Mouse (Mus musculus): ENCODE measurements around the gene Adprh. TPM values are rescaled to one million over a fixed set of nuclear protein-coding genes. Genes with fewer than 3 reads are reported as not detected.
"Not testable (repeated sequence)": the region's sequence is repeated elsewhere in the genome, so short reads cannot be mapped to it uniquely, and the experiment has no call there.

Adprh gene
- 10 to 100 TPM; 41.5 to 45.3 TPM for total RNA-seq (2021)
- long read RNA-seq, experiment 1, transcript Adprh-201 (4 exons, 2,966 nt) = major isoform, 156 of 175 reads
- long read RNA-seq, experiment 1, partial matches to known transcripts = 8 of 175 reads
- long read RNA-seq, experiment 1, other reads (novel, unspliced or antisense) = 11 of 175 reads
- long read RNA-seq, experiment 2, transcript Adprh-201 (4 exons, 2,966 nt) = major isoform, 127 of 142 reads
- long read RNA-seq, experiment 2, partial matches to known transcripts = 7 of 142 reads
- long read RNA-seq, experiment 2, other reads (novel, unspliced or antisense) = 8 of 142 reads

DNA sequence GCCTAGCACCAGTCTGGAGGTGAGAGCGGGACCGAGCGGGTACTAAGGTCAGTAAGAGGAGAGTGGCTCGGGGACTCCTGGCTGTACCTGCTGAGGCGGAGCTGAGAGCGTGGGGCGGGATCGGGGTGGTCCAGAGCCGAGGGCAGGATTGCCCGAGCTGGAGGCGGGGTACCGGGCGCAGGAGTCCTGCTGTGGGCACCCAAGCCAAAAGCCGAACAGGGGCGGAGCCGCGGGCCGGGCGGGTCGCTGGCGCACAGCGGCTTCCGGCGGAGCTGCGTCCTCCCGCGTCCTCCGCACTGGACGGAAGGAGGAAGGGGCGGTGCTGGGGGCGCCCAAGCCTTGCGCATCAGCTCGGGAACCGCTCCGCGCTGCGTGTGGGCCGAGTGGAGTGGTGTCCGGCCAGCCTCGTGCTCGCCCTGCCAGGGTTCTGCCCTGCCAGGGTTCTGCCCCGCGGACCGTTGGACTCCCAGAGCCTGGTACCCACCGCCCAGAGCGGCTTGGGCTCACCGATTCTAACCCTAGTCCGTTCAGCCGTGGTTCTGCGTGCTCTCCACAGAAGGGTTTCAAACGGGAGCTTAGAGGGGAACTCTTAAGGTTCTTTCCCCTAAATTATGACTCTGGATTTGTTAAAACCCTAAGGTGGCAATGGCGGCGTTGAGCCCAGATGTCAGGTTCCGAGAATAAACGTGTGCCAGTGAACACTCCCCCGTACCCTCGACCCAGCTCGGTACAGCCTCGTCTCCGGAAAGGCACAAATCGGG is at the start of gene Adprh:
Adprh (minus strand) TSS at position 262 of the 761 bp plus-strand sequence.
- peak; percentile 89 to 94 for DNase-seq (ENCODE audit: low spot score in 2 of 2)

DNA sequence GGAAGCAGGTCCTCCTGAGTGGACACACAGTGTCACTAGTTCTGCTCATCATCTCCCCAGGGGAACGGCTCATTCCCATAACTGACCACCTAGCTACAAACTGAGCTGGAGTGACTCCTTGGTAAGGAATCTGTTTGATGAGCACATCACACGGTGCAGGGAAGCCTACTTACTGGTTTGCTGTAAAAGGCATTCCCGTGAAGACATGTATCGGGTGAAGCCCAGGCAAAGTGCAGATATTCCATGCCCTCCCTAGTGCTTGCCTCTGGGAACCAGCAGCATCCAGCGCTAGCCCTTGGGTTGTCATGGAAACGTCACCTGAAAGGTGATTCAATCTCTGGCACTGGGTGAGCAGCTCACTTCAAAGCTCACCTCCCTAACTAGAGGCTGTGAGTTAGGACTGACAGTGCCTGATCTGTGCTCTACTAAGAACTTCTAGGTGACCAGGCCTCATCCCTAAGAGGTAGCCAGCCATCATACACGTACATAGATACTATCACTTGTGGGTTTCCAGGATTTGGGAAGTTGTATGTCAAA is 44.2 kb upstream of the Adprh start:
- DNase-seq (ENCODE audit: low spot score in 2 of 2) = no peak

DNA sequence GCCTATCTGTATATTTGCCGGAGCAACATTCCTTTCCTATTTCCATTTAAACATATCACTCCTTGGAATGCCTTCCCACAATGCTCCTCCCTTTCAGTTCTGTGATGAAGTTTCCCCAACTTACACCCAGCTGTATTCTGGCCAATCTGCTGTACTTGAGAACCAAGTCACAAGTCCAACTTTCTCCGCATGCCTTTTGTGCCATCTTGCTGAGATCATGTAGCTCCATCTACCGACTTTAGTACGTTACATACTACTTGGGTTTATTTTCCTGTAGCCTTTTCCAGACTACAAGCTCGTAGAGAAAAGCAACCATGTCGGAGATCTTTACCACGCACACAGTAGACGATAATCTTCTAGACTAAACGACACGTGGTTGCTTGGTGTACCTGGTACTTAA is 41.4 kb upstream of the Adprh start:
- no peak for DNase-seq (ENCODE audit: low spot score in 2 of 2)

DNA sequence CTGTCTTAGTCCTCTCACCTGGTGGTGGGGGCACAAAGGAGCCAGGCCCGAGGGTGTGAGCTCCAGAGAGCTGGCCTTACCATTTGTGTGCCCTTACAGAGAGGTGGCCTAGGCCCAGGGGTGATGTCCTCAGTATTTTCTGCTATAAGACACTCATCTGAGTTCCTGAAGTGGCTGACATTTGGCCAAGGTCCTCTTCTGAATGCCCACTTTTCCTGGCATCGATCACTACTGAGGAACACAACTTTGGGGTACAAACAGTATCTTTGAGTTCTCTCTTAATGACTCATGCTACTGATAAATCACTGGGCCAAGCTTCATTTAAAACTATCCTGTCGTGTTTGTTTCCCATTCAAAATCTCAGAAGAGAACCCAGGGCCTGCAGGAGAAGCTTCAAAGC is 40.0 kb upstream of the Adprh start:
- no peak for DNase-seq (ENCODE audit: low spot score in 2 of 2)

DNA sequence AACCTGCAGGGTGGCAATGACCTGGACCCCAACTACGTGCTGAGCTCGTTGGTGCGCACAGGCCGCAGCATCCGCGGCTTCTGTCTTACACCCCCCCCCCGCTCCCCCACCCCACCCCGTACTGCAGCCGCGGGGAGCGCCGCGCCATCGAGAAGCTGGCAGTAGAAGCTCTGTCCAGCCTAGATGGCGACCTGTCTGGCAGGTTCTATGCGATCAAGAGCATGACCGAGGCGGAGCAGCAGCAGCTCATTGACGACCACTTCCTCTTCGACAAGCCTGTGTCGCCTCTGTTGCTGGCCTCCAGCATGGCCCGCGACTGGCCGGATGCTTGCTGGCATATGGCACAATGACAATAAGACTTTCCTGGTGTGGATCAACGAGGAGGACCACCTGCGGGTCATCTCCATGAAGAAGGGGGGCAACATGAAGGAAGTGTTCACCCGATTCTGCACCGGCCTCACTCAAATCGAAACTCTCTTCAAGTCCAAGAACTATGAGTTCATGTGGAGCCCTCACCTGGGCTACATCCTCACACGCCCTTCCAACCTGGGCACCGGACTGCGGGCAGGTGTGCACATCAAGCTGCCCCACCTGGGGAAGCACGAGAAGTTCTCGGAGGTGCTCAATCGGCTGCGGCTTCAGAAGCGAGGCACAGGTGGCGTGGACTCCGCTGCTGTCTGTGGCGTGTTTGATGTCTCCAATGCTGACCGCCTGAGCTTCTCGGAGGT is 31.2 kb upstream of the Adprh start:
- DNase-seq (ENCODE audit: low spot score in 2 of 2) = no peak

DNA sequence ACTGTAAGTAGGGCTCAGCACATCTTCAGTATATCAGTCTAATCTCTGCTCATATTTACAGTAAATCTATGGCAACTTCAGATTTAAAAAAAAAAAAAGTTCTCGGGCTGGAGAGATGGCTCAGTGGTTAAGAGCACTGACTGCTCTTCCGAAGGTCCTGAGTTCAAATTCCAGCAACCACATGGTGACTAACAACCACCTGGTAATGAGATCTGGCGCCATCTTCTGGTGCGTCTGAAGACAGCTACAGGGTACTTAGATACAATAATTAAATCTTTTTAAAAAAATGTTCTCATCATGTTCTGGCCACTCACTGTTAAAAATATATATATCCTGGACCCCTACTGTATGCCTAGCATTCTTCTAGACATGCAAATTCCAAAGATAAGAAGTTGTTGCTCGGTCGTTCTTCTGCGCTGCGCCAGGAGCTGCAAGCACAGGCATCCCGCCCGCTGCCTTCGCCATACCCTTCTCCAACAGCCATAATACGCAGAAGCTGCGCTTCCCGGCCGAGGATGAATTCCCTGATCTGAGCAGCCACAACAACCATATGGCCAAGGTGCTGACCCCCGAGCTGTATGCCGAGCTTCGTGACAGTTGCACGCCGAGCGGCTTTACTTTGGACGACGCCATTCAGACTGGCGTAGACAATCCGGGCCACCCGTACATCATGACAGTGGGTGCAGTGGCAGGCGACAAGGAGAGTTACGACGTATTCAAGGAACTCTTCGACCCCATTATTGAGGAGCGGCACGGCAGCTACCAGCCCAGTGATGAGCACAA is 30.5 kb upstream of the Adprh start:
- peak in 1 of 2 experiments; percentile 25 for DNase-seq (ENCODE audit: low spot score in 2 of 2)

DNA sequence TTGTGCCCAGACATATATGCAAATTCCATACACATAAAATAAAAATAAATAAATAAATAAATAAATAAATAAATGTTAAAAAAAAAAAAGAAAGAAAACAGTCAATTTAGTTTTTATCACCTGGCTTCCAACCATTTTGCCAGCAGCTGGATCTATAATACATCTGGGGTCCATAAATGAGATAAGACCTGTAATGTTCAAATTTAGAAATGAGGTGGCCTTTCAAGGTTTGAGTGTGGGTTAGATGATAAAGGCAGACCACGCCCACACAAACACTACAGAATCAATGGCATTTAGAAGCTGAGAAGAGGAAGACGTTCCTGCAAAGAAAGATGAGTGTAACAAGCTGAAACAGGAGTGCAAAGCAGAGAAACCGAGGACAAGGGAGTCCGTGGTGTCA is 28.8 kb upstream of the Adprh start:
- no peak for DNase-seq (ENCODE audit: low spot score in 2 of 2)

DNA sequence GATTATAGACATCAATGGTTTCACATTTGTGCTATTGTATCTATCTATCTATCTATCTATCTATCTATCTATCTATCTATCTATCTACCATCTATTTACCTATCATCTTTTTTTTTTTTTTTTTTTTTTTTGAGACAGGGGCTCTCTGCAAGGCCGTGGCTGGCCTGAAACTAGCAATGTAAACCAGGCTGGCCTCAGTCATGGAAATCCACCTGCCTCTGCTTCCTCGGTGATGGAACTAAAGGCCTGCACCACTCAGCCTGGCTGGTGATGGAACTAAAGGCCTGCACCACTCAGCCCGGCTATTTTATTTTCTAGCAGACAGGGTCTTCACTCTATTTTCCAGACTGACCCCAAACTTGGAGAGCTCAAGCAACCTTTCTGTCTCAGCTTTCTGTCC is 25.8 kb upstream of the Adprh start:
- DNase-seq (ENCODE audit: low spot score in 2 of 2) = no peak

DNA sequence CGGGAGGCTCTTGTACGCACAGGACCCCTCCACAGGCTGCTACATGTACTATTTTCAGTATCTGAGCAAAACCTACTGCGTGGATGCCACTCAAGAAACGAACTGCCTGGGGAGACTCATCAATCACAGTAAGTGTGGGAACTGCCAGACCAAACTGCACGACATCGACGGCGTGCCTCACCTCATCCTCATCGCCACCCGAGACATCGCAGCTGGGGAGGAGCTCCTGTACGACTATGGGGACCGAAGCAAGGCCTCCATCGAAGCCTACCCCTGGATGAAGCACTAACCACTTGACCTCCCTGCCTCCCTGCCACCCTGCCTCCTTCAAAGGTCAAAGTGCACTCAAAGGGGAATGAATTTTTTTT is 24.7 kb upstream of the Adprh start:
- DNase-seq (ENCODE audit: low spot score in 2 of 2) = not testable (repeated sequence)

DNA sequence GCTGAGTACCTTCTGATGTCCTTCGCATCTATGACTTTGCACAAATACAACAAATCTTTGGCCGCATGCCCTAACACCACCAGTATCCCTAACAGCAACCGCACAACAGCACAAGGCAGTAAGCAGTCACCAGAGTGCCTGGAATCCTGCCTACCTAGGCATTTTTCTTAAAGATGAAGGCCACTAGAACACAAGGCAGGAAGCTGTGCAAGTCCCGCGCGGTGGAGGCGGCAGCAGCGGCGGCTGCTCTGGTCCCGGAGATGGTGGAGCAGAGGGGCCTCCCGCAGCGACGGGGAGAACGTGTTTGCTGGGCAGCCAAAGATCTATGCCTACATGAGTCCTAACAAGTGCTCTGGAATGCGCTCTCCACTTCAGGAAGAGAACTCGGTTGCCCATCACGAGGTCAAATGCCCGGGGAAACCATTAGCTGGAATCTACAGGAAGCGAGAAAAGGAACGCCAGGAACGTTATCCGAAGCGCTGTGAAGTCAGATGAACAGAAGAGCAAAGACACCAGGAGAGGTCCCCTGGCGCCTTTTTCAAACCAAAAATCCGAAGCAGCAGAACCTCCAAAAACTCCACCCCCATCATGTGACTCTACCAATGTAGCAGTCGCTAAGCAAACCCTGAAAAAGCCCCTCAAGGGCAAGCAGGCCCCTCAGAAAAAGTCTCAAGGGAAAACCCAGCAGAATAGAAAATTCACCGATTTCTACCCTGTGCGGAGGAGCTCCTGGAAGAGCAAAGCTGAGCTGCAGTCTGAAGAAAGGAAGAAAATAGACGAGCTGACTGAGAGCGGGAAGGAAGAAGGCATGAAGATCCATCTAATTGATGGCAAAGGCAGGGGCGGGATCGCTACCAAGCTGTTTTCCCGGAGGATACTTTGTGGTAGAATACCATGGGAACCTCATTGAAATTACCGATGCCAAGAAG is 24.1 kb upstream of the Adprh start:
- peak in 1 of 2 experiments; percentile 32 for DNase-seq (ENCODE audit: low spot score in 2 of 2)

DNA sequence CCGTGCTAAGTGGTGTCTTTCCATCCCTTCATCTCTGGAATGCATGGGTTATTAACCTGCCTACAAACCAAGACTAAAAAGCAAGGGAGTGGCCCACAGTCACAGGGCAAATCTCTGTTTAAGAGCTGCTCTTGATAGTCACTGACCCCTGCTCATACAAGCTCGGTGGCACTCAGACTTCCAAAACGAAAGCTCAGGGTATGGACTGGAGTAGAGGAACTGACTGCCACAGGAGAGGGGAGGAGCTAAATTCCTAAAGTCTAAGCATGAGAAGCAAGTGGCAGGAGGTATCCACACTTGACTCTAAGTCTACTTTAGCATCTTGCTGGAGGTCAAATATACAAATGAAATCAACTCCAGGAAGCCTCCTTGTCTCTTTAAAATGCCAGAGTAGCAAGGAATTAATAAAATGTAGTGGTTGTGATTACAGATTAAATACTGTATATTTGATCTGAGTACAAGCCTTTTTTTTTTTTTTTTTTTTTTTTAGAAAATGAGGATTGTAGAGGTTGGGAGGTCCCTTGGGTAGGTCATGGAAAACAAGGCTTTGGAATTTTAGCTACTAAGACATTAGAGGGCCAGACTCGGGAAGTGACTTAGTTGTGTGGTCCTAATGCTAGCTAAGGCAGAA is 23.3 kb upstream of the Adprh start:
- DNase-seq (ENCODE audit: low spot score in 2 of 2) = no peak

DNA sequence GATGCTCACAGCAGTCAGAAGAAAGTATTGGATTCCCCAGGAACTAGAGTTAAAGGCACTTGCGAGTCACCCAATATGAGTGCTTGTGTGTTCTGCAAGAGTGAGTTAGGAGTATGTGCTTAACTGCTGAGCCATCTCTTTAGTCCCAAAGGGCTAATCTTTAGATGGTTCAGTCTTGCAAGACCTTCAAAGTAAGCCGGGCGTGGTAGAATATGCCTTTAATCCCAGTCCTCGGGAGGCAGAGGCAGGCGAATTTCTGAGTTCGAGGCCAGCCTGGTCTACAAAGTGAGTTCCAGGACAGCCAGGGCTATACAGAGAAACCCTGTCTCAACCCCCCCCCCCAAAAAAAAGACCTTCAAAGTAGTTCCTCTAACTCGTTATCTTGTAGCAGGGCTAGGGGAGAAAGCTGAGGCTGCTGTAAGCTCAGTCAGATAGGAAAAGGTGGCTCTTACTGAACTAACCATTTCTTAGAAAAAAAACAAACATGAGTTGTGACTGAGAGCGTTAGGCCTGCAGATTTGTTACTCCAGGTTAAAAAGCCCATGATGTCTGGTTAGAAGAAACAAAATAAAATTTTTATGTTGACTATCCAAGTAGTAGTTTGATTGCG is 22.3 kb upstream of the Adprh start:
- DNase-seq (ENCODE audit: low spot score in 2 of 2) = no peak

DNA sequence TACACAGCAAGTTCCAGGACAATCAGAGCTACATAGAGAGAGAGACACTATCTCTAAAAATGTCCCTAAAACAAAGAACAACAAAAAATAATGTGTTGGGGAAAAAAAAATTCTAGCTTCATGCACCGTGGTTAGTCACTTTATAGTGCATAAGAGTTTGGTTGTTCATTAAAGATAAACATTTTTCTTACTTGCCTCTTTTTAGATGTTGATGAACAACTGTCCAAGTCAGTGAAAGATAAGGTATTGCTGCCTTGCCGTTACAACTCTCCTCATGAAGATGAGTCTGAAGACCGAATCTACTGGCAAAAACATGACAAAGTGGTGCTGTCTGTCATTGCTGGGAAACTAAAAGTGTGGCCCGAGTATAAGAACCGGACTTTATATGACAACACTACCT is 21.2 kb upstream of the Adprh start:
- no peak for DNase-seq (ENCODE audit: low spot score in 2 of 2)

DNA sequence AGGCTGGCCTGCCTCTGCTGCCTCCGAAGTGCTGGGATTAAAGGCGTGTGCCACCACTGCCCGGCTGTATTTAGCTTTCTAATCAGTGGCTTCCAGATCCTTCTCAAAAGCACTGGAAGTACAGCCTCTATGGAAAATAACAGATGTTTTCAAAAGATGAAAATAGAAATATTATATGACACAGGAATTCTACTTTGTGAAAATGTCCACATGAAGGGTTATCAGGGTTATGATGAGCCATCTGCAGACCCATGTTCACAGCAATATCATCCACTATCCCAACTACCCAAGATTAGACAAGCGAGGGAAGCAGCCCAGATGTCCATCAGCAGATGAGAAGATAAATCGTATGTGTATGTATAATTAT is 20.0 kb upstream of the Adprh start:
- no peak for DNase-seq (ENCODE audit: low spot score in 2 of 2)

DNA sequence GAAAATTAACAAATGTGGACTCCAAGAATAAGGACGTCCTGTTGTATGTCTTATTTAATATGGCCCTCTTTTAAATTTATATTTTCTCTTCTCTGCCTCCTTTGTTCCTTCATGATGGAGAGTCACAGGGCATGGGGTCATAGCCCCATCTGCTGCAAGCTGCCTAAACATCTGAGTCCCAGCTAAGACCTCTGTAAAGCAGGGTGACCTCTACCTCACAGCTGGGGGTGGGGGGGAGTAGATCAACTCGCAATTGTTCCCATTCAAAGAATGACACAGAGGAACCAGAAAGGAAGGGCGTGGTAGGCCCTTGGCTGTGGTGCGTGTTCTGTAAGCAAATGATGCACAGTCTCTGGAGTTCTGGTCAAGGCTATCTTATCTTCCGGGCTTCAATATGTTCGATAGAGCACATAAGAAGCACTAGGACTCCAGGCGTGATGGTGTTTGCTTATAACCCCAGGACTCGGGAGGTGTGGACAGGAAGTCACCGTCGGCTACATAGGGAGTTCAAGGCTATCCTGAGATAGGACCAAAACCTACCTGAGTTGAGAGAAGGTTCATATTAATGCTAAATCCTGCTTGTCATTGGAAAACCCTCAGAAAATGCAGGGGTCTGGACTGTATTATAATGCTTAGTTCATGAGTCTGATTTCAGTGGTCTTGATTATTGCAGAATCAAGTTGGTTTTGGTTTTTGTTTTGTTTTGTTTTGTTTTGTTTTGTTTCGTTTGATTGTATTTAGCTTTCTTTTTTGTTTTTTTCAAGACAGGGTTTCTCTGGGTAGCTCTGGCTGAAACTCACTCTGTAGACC is 19.4 kb upstream of the Adprh start:
- no peak for DNase-seq (ENCODE audit: low spot score in 2 of 2)

DNA sequence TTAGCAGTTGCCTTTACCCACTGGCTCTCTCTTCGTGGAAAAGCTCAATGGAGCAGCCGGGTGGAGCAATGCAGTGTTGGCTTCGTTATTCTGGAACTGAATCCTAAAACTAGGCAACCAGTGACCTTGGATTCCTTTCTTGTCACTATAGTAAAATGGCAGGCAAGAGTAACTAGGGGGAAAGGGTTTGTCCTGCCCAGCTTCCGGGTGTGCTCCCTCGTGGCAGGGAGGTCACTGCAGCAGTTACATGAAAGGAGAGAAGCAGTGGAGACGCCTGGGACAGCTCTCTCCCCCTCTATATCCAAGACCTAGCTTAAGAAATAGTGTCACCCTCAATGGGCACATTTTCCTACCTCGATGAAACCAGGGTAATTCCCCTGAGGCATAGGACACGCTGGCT is 16.9 kb upstream of the Adprh start:
- DNase-seq (ENCODE audit: low spot score in 2 of 2) = no peak

DNA sequence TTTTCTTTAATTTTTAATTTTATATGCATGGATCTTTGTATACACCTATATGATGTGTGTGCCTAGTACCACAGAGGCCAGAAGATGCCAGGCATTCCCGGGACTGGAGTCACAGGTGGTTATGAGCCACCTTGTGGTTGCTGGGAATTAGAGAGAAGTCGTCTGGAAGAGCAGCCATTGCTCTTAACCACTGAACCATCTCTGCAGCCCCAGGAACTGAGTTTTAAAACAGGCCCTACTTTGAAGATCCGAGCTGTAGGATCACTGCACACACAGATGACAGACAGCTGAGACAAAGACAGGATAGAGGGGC is 16.2 kb upstream of the Adprh start:
- DNase-seq (ENCODE audit: low spot score in 2 of 2) = no peak

DNA sequence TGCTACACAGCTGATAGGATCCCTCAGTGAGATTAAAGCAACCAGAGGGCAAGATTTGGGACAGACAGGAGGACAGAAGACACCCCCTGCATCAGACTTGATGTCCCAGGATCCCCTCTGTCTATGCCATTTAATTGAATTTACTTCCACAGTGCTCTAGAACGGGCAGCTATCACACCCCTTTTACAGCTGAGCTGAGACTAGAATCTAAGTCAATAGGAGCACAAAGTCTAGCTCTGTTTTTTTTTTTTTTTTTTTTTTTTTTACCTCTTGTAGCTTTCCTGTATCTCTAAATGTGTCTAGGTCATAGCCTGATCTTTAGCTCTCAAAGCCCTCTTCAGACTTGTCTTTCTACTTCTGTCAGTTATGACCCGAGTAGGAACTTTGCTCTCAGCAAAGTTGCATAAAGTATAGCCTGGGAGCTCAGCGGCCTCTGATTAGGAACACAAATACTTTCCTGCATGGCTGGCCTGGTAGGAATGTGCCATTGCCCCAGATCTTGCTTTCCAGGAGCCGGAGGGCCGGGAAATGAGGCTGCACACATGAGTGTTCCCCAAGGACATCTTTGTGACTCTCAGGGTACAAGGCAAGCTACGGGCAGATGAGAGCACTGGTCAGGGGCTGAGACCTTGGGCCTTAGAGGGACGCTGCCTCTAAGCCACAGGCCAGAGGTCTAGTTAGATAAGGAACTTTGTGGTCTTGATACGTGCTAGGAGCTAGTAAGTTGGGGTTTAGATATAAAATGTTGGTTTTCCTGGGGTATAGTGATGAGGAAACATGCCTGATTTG is 15.6 kb upstream of the Adprh start:
- no peak for DNase-seq (ENCODE audit: low spot score in 2 of 2)
